Mouse (Mus musculus) heart, postnatal 0 days (tissue): ENCODE measurements around the gene Spred2.

Experiments
- CTCF ChIP-seq: IDR thresholded peaks from 2 replicates; pipeline ENCODE4 v1.5.1; 2016; ENCODE audit warnings: antibody characterized with exemption, control low read depth, low read depth
- EP300 ChIP-seq: IDR thresholded peaks from 2 replicates; pipeline ENCODE4 v1.6.1; 2016; ENCODE audit warnings: antibody characterized with exemption, low read depth

DNA sequence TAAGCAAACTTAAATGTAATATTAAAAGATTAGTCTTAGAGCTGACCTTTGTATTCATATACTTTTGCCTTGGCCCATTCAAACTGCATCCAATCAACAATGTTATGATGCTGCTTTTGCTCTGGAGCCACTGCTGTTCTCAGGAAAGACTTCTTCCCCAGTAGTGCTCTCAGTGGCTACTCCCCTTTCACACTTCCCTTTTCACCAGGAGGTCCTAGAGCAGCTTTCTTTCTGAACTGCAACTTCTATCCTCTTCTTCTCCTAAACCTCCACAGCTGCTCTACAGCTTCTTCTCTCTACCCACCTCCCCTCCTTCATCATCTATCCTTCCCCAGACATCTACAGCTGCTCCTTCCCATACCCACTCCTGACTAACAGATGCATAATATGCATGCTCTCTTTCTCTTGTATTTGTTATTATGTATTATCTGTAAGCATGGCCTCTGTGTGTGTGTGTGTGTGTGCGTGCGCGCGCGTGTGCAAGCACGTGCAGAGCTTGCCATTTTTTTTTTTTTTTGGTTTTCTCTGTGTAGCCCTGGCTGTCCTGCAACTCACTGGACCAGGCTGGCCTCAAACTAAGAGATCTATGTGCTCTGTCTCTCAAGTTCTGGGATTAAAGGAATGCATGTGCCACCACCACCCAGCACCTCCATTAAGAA lies 144.3 kb downstream of the Spred2 start:
- no peak for TF ChIP-seq CTCF
- TF ChIP-seq EP300, result no peak
